Mouse (Mus musculus) adrenal gland (tissue): ENCODE results near the gene Tmem132b.

Experiments used
- intact Hi-C: fragments of 180-260 bp; cut with DNase I; formaldehyde crosslinking; loops from one replicate; pipeline ENCODE4 v1.15.1; 2025

Tmem132b gene

GRCm38 (mm10) chr5:125758506-125758905 is 226.9 kb downstream of the Tmem132b start:
- intact Hi-C loops = no loop called here

DNA sequence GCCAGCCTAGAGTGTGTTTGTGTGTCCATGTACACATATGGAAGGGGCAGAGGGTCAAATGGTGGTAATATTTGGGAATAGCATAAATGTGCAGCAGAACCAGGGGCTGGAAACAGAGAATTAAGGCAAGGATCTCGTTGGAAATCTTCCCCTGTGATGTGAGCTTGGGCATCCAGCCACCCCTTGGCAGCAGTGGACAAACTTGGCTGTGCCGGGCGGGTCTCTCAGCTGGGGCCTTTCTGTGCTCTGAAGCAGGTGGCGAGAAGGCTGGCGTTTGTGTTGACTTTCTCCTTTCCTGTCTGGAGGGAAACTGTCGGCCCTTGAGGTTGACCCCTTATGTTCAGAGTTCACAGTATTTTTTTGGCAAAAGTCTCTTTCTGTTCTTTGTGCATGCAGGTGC is 235.4 kb downstream of the Tmem132b start:
- intact Hi-C loops = no loop called here

GRCm38 (mm10) chr5:125767950-125768349 is 236.4 kb downstream of the Tmem132b start:
- intact Hi-C loops = no loop called here

DNA sequence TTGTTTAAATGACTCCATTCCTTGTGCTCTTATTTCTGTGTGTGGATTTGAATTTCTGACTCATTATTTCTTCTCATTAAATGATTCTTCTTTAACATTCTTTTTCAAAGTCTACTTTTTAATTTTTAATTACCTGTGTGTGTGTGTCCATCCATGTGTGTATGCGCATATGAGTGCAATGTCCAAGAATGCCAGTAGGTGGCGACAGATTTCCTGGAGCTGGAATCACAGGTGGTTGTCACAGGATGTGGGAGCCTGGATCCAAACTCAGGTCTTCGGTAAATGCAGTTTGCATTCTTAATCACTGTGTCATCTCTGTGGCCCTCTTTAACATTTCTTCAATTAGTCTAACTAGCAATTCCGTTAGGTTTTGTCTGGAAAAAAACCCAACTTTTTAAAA is 240.7 kb downstream of the Tmem132b start:
- intact Hi-C loops = no loop called here

GRCm38 (mm10) chr5:125772756-125773155 is 241.2 kb downstream of the Tmem132b start:
- intact Hi-C loops = no loop called here

GRCm38 (mm10) chr5:125780332-125780731 is 248.8 kb downstream of the Tmem132b start:
- intact Hi-C loops = no loop called here

DNA sequence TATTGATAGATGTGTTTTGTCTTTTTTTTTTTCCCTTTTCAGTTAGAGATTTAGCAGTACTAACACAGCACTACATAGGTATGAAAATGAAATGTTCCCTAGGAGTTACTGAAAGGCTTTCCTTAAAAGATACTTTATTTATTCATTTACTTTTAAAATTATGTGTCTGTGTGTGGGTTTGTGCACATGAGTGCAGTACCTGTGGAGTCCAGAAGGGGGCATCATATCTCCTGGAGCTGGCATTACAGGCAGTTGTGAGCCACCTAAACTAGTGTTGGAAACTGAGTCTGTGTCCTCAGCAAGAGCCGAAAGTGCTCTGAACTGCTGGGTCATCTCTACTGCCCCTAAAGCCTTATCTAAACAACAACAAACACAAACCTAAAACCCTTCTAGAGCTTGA is 261.1 kb downstream of the Tmem132b start:
- intact Hi-C loops = no loop called here

DNA sequence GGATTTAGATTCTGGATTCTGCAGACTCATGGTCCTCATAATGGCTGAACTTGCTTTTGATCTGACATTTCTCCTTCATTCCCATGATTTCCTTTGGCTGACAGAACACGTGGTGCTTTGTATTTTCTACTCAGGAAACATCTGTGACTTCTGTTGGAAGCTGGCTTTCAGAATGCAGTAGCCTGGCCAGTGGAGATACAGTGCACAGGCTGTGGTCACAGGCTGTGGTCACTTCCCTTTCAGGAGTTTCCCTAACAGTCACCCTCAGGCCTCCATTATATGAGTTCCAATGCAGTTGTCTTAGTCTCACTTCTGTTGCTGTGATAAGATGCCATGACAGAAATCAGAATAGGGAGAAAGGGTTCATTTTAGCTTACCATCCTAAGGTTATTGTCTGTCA is 262.7 kb downstream of the Tmem132b start:
- intact Hi-C loops = no loop called here

GRCm38 (mm10) chr5:125799622-125800021 is 268.0 kb downstream of the Tmem132b start:
- intact Hi-C loops = no loop called here

- intact Hi-C loops = no loop called here
Observed at GRCm38 (mm10) chr5:125800025-125800424, 268.5 kb downstream of the Tmem132b start.

DNA sequence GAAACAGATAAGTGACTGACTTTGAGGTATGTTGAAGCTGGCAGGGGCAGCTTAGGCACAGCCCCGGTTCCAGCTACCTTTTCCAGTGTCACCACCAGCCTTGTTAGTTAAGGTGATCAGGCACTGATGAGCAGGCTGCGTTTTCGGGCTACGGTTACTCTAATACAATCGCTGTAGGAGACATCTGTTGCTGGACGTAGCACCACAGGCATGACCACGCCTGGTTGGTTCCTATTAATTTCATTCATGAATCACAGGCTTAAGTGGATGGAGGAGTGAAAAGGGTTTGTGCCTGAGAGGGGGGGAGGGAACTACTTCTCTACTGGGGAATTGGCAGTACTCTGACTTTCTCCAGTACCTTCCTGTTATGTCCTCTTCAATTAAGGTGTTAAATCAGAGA is 271.2 kb downstream of the Tmem132b start:
- intact Hi-C loops = no loop called here

DNA sequence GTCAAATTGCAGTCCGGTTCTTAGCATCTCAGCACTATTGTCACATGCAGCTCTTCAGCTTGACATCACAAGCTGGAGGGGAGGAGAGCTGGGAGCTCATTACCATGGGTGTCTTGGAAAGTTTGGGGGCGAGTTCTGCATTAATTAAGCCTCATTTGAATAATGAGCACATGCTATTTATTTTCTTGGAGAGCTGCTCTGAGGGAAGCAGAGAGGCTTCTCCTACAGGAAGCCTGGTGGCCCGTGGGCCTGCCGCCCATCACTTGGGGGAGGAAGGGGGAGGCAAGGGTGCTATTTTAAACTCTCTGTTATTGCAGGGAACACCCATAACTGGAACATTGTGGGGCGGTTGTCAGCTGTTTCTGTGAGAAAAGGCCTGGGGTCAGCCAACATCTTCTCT is 273.8 kb downstream of the Tmem132b start:
- intact Hi-C loops = no loop called here

DNA sequence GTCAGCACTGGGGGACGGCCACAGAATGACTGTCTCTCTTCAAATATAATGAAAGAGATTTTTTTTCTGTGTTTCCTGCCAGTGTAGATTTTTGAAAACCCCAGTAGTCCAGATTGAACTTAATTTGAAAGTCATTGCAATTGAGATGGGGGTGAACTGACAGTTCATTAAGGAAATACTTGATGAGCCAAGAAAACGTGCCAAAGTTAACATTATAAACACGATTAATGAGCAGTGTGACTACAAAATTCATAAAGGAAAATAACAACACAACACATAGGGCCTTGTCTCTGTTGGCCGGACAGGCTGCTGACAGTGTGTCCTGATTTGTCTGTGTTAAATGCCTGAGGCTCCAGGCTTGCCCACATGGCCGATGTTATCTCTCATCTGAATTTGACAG is 276.3 kb downstream of the Tmem132b start:
- intact Hi-C loops = no loop called here

DNA sequence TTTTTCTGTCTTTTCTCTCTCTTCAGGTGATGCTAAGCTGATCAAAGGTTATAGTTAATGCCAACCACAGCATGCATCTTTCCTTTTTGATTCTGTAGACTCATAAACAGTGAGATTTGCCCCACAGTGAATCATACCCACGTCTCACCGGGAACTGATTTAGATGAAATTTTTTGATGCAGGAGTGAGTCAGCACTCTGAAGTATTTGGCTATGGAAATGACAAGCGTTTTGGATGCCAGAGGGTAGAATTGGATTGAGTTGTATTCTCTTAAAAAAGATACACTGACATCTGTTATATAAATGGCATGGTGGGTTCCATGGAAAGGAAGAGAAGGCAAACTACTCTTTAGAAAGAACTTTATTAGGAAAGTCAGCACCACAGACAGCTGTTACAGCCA is 297.8 kb downstream of the Tmem132b start:
- intact Hi-C loops = no loop called here

DNA sequence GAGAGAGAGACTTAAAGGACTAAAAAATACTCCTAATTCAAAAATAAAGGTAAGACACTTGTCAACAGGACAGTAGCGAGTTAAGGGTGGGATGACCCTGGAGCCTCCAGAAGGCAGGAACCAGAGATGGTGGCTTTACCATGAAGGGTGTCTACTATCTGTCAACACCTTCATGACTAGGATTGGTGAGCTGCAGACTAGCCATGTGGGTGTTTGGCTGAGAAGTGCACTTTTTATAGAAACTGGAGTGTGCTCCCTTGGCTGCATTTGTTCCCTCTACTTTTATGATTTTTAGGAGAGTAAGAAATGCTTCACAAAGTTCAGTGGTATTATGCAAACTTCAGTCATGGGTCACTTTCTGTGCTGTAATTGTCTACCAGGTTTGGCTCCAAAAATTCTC is 304.3 kb downstream of the Tmem132b start:
- intact Hi-C loops = no loop called here

DNA sequence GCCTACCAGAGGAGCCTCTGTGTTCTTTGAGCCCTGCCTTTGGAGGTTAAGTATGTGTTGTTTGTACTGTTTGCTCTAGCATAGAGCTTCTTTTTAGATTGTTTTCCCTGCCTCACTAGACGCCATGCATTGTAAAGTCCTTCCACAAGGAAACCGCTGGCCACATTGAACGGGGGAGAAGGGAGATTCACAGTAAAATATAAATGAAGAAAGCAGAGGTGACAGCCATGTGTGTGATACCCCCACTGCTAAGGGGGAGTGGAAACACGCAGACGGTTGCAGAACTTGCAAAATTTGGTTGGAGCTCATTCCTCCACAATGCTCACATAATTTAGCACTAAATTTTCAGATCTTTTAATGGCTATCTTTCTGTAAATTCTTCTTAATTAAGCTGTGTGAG is 305.2 kb downstream of the Tmem132b start:
- intact Hi-C loops = no loop called here
